Mouse (Mus musculus): ENCODE measurements at regions not wholly inside any gene's neighbourhood (a gene's known extent, or its start where the extent isn't known, plus 50 kb on each side); places are given as distances from the start of the nearest gene placed in this dataset.
A peak's percentile ranks its signal among the peaks of the same experiment; 100 is the strongest.

GRCm38 (mm10) chr9:57325962-57326361 is 63.5 kb upstream of the 1700017B05Rik start:
- DNase-seq (ENCODE audit: low read depth, low spot score): no peak

- no peak for DNase-seq (ENCODE audit: low read depth, low spot score)
These were observed 56.6 kb upstream of the 1700017B05Rik start for GRCm38 (mm10) chr9:57319009-57319408.

GRCm38 (mm10) chr9:57317531-57318201 is 55.3 kb upstream of the 1700017B05Rik start:
- DNase-seq (ENCODE audit: low read depth, low spot score): no peak

GRCm38 (mm10) chr9:57315032-57315660 is 52.7 kb upstream of the 1700017B05Rik start:
- DNase-seq (ENCODE audit: low read depth, low spot score): peak; percentile 68

GRCm38 (mm10) chr9:57313876-57314275 is 51.5 kb upstream of the 1700017B05Rik start:
- no peak for DNase-seq (ENCODE audit: low read depth, low spot score)

- no peak for DNase-seq (ENCODE audit: low read depth, low spot score)
These were observed 50.1 kb upstream of the 1700017B05Rik start for GRCm38 (mm10) chr9:57312521-57312920.

All from ZHBTc4 (cell line).